Mouse (Mus musculus): Measurements from ENCODE around the gene Tes.

- TF ChIP-seq CTCF (IDR thresholded peaks at IDR 0.05; ENCODE audit: borderline replicate concordance, extremely low read depth, insufficient read depth, insufficient read length), result no peak
- TF ChIP-seq POLR2A (IDR thresholded peaks at IDR 0.05; ENCODE audit: borderline replicate concordance, extremely low read depth, insufficient read depth, insufficient read length, poor library complexity, severe bottlenecking), result no peak
Measured at GRCm38 (mm10) chr6:17106493-17106892, 41.5 kb downstream of the Tes start.
